Mouse (Mus musculus) subcutaneous adipose tissue, adult 2 months (tissue): Measurements from ENCODE around the gene Mavs. TPM values are rescaled to one million over a fixed set of nuclear protein-coding genes. Genes with fewer than 3 reads are reported as not detected.

Experiments used
- polyA plus RNA-seq: library from polyadenylated mRNA; depleted of rRNA; stranded (reverse); fragments of >200 nt; gene quantifications from 2 replicates; pipeline ENCODE4 v1.2.3, GENCODE M21; 2012; ENCODE audit warnings: low replicate concordance; rRNA removed

Gene Mavs
- 95.2 and 115 TPM in 2 replicates for polyA plus RNA-seq

GRCm38 (mm10) chr2:131233307-131234126, at the start of gene Mavs:
Gene Mavs (plus strand): TSS chr2:131234063.

GRCm38 (mm10) chr2:131186771-131187601, 46.9 kb upstream of the Mavs start, which contains the start of the genes Cdc25b and Spef1:
Gene Cdc25b (plus strand): TSS chr2:131186949.
Gene Spef1 (minus strand): TSS chr2:131187282.

GRCm38 (mm10) chr2:131206778-131207177, 27.1 kb upstream of the Mavs start, which contains the start of gene Ap5s1:
Gene Ap5s1 (plus strand): TSS chr2:131207078.

GRCm38 (mm10) chr2:131262213-131262672, 28.4 kb downstream of the Mavs start, which contains the start of gene Pank2:
Gene Pank2 (plus strand): TSS chr2:131262495.

Other genes with a start within 250 kb of the Mavs start
- 10.7 and 39.6 TPM in 2 replicates for gene Gfra4, start 191.0 kb upstream of the Mavs start, polyA plus RNA-seq
- gene Adam33, start 170.2 kb upstream of the Mavs start, polyA plus RNA-seq = 21.7 and 41.1 TPM in 2 replicates
- gene Siglec1, start 147.3 kb upstream of the Mavs start, polyA plus RNA-seq = 18.5 and 25.9 TPM in 2 replicates
- 32.4 and 75.2 TPM in 2 replicates for gene Hspa12b, start 106.8 kb upstream of the Mavs start, polyA plus RNA-seq
- not detected in 2 replicates for gene Gm11037, start 100.6 kb upstream of the Mavs start, polyA plus RNA-seq
- gene 1700037H04Rik, start 74.0 kb upstream of the Mavs start, polyA plus RNA-seq = 260 and 383 TPM in 2 replicates
- gene Cenpb, start 54.0 kb upstream of the Mavs start, polyA plus RNA-seq = 97.7 and 118 TPM in 2 replicates
- gene Cdc25b, start 47.1 kb upstream of the Mavs start, polyA plus RNA-seq = 17.2 and 64.6 TPM in 2 replicates
- gene Spef1, start 46.8 kb upstream of the Mavs start, polyA plus RNA-seq = 7.3 and 17.0 TPM in 2 replicates
- 52.2 and 64.5 TPM in 2 replicates for gene Ap5s1, start 27.0 kb upstream of the Mavs start, polyA plus RNA-seq
- 20.5 and 25.7 TPM in 2 replicates for gene Pank2, start 28.4 kb downstream of the Mavs start, polyA plus RNA-seq
- 15.0 and 15.6 TPM in 2 replicates for gene Rnf24, start 118.8 kb downstream of the Mavs start, polyA plus RNA-seq